Mouse (Mus musculus): Measurements from ENCODE around the gene Efna1. TPM values are rescaled to one million over a fixed set of nuclear protein-coding genes. Genes with fewer than 3 reads are reported as not detected.

Gene Efna1
- polyA plus RNA-seq, 1 experiment from 2014 or later, result 10.7 TPM

DNA sequence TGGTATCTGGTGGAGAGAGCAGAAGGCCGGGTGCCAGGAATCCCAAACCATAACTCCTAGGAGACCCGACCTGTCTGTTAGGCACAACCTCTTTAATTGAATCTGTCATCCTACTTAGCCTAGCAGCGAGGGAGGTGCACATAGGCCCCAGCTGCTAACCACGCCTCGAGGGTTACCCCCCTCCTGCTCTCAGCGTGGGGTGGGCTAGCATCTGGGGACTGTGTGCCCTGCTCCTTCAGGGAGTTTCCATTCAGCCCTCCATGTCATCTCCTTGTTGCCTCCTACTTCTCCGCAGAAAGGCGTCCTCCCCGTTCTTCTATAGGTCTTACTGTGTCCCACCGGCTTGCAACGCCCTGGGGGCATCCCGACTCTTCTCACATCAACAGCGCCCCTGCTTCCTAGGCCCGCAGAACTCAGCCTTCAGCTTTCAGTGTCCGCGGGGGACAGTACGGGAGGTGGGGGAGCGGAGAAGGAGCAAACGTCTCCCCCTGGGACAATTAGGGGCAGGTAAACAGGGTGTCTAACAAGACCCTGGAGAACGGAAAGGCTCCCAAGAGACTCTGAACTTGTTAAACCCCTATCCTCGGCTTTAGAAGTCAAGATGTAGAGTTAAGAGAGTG is 38.1 kb upstream of the Efna1 start:
- Histone ChIP-seq H3K4me3 (replicated peaks) (peak overlapping the region; percentile 64), H3K9ac (replicated peaks) (peak overlapping the region; percentile 59), H3K9me3 (no peaks in the 10 kb centered on the region), H3K27me3 (peaks cover 65% of the 10 kb centered on the region), H3K4me2 (replicated peaks) (peak overlapping the region; percentile 79), H3K4me1 (replicated peaks) (peaks cover 82% of the 10 kb centered on the region), H3K36me3 (peaks cover 9% of the 10 kb centered on the region), H3K27ac (0 out of 2 replicates have a peak overlapping the region, but pooled peaks have one; percentile 11)
- WGBS, result 8% methylated on average over 21 of the region's 21 CpGs
- ATAC-seq, result no peak

- 71% methylated on average over 8 of the region's 8 CpGs for WGBS
- Histone ChIP-seq H3K4me2 (replicated peaks) (no peak overlapping the region; the same call in 1 of the 2 replicates), H3K4me1 (replicated peaks) (peaks cover 82% of the 10 kb centered on the region), H3K27me3 (peaks cover 58% of the 10 kb centered on the region), H3K9me3 (no peaks in the 10 kb centered on the region), H3K9ac (replicated peaks) (no peak overlapping the region), H3K36me3 (peaks cover 11% of the 10 kb centered on the region), H3K27ac (no peak overlapping the region), H3K4me3 (replicated peaks) (0 out of 2 replicates have a peak overlapping the region, but pooled peaks have one; percentile 64)
- ATAC-seq, result no peak
Measured at GRCm38 (mm10) chr3:89318316-89318715, 37.4 kb upstream of the Efna1 start.

- Histone ChIP-seq H3K36me3 (peaks cover 16% of the 10 kb centered on the region), H3K4me3 (replicated peaks) (no peak overlapping the region), H3K27ac (peak overlapping the region; percentile 44; the same call in 1 of the 2 replicates), H3K9ac (replicated peaks) (peak overlapping the region; percentile 19; the same call in 1 of the 2 replicates), H3K9me3 (no peaks in the 10 kb centered on the region), H3K4me1 (replicated peaks) (peaks cover 75% of the 10 kb centered on the region), H3K27me3 (peaks cover 56% of the 10 kb centered on the region), H3K4me2 (replicated peaks) (peak overlapping the region; percentile 60)
- 63% methylated on average over 6 of the region's 6 CpGs for WGBS
- ATAC-seq, result no peak
Measured at GRCm38 (mm10) chr3:89317246-89317645, 36.3 kb upstream of the Efna1 start.

DNA sequence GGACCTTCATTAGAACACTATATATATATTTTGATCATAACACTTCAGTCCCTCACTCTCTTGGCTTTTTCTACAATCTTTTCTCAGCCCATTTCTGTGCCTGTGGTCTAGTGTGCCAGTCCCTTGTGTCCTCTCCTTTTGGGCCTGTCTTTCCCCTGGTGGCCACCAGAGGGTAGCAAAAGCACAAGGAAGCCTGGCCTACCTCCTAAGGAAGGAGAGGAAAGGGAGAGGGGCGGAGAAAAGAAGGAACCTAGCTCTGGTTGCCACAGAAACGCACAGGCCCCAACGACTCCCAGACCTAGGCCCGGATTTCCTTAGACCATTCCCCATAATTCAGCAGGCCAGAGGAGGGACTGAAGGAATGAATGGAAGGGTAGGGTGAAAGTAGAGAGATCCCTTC is 35.9 kb upstream of the Efna1 start:
- 0% methylated on average over 4 of the region's 4 CpGs for WGBS
- H3K4me1 ChIP-seq (replicated peaks), result peaks cover 71% of the 10 kb centered on the region
- peak overlapping the region; percentile 12 for H3K4me3 ChIP-seq (replicated peaks)
- H3K9me3 ChIP-seq, result no peaks in the 10 kb centered on the region
- H3K36me3 ChIP-seq, result peaks cover 16% of the 10 kb centered on the region
- H3K4me2 ChIP-seq (replicated peaks), result peak overlapping the region; percentile 60
- H3K27me3 ChIP-seq, result peaks cover 56% of the 10 kb centered on the region
- ATAC-seq, result peak; percentile 51
- H3K9ac ChIP-seq (replicated peaks), result 0 out of 2 replicates have a peak overlapping the region, but pooled peaks have one; percentile 19
- H3K27ac ChIP-seq, result peak overlapping the region; percentile 44; the same call in 1 of the 2 replicates

- H3K4me3 ChIP-seq (replicated peaks), result peak overlapping the region; percentile 28
- H3K4me2 ChIP-seq (replicated peaks), result peak overlapping the region; percentile 60
- no peak overlapping the region; the same call in 1 of the 2 replicates for H3K27ac ChIP-seq
- 0 out of 2 replicates have a peak, but pooled peaks cover 3% of the 10 kb centered on the region for H3K9me3 ChIP-seq
- H3K4me1 ChIP-seq (replicated peaks), result peaks cover 65% of the 10 kb centered on the region
- WGBS, result 8% methylated on average over 40 of the region's 40 CpGs
- peaks cover 50% of the 10 kb centered on the region for H3K27me3 ChIP-seq
- peaks cover 16% of the 10 kb centered on the region for H3K36me3 ChIP-seq
- H3K9ac ChIP-seq (replicated peaks), result peak overlapping the region; percentile 54; the same call in 1 of the 2 replicates
- ATAC-seq, result no peak
Measured at GRCm38 (mm10) chr3:89315930-89316831, 35.2 kb upstream of the Efna1 start.

DNA sequence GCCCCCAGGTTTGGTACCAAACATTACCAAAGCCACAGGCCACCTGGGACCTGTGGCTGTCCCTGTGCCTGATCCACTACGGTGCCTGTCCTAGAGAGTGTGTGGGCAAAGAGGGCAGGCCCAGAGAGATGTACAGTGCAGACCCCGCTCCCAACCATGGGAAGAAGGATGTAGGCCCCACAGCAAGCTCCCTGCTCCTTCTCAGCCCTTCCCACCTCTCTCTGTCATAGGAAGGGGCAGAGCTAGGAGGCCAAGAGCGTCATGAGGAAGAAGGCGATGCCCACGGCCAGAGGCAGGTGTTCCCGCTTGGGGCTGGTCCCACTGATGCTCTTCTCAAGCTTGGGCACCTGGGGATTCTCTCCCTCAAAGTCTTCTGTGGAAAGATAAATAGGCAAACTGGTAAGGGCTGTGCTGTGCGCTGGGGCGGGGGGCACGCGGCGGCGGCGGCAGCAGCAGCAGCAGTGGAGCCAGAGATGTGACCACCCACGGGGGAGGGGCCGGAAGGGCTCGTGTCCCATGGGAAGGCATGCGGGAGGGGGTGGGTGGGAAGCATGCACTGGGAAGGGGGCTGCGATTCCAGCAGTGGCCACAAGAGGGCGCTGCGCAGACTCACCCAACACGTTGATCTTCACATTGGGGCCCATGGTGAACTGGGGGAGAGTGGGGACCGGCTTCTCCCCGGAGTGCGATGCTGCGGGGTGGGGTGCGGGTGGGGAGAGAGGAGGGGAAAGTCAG is 34.4 kb upstream of the Efna1 start:
- 6% methylated on average over 26 of the region's 26 CpGs for WGBS
- H3K9me3 ChIP-seq, result 0 out of 2 replicates have a peak, but pooled peaks cover 3% of the 10 kb centered on the region
- peak; percentile 34; the same call in 1 of the 2 replicates for ATAC-seq
- peak overlapping the region; percentile 60 for H3K4me2 ChIP-seq (replicated peaks)
- H3K27ac ChIP-seq, result no peak overlapping the region
- H3K4me1 ChIP-seq (replicated peaks), result peaks cover 56% of the 10 kb centered on the region
- H3K4me3 ChIP-seq (replicated peaks), result peak overlapping the region; percentile 28
- H3K36me3 ChIP-seq, result peaks cover 16% of the 10 kb centered on the region
- H3K9ac ChIP-seq (replicated peaks), result peak overlapping the region; percentile 53
- peaks cover 42% of the 10 kb centered on the region for H3K27me3 ChIP-seq

- Histone ChIP-seq H3K27me3 (peaks cover 36% of the 10 kb centered on the region), H3K9me3 (0 out of 2 replicates have a peak, but pooled peaks cover 3% of the 10 kb centered on the region), H3K9ac (replicated peaks) (no peak overlapping the region), H3K27ac (no peak overlapping the region), H3K36me3 (peaks cover 16% of the 10 kb centered on the region), H3K4me1 (replicated peaks) (peaks cover 51% of the 10 kb centered on the region), H3K4me3 (replicated peaks) (no peak overlapping the region), H3K4me2 (replicated peaks) (peak overlapping the region; percentile 60; the same call in 1 of the 2 replicates)
- 50% methylated on average over 2 of the region's 2 CpGs for WGBS
- ATAC-seq, result no peak
Measured at GRCm38 (mm10) chr3:89314791-89315190, 33.8 kb upstream of the Efna1 start.

DNA sequence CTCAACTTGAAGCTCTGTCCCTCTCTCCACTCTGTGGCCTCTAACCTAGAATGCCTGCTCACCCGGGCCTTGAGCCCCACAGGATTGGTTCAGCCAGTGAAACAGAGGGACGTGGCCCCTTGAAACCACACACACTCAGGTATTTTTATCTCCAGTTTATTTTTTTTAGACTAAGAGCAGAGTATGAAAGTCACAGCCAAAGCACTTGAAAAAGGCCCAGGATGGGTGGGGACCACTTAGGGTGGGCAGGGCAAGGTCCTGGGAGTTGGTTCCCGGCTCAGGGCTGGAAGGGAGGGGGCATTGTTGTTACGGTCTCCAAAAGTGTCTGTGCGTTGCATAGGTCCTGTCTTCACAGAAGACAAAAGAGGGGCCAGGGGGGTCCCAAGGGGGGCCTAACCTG is 33.4 kb upstream of the Efna1 start:
- H3K36me3 ChIP-seq, result peaks cover 16% of the 10 kb centered on the region
- H3K27me3 ChIP-seq, result peaks cover 32% of the 10 kb centered on the region
- H3K27ac ChIP-seq, result no peak overlapping the region
- 0 out of 2 replicates have a peak, but pooled peaks cover 3% of the 10 kb centered on the region for H3K9me3 ChIP-seq
- ATAC-seq, result no peak
- peaks cover 46% of the 10 kb centered on the region for H3K4me1 ChIP-seq (replicated peaks)
- 65% methylated on average over 5 of the region's 5 CpGs for WGBS
- H3K9ac ChIP-seq (replicated peaks), result no peak overlapping the region
- H3K4me2 ChIP-seq (replicated peaks), result no peak overlapping the region
- no peak overlapping the region for H3K4me3 ChIP-seq (replicated peaks)

GRCm38 (mm10) chr3:89308089-89308488 is 27.1 kb upstream of the Efna1 start:
- WGBS, result 4% methylated on average over 9 of the region's 9 CpGs
- Histone ChIP-seq H3K9me3 (0 out of 2 replicates have a peak, but pooled peaks cover 3% of the 10 kb centered on the region), H3K4me3 (replicated peaks) (no peak overlapping the region), H3K27ac (no peak overlapping the region), H3K36me3 (0 out of 2 replicates have a peak, but pooled peaks cover 3% of the 10 kb centered on the region), H3K4me2 (replicated peaks) (no peak overlapping the region), H3K4me1 (replicated peaks) (no peaks in the 10 kb centered on the region), H3K27me3 (no peaks in the 10 kb centered on the region), H3K9ac (replicated peaks) (no peak overlapping the region)
- peak; percentile 89 for ATAC-seq

GRCm38 (mm10) chr3:89305551-89306325 is 24.8 kb upstream of the Efna1 start:
- no peaks in the 10 kb centered on the region for H3K36me3 ChIP-seq
- H3K27ac ChIP-seq, result no peak overlapping the region
- H3K4me1 ChIP-seq (replicated peaks), result no peaks in the 10 kb centered on the region
- H3K9me3 ChIP-seq, result no peaks in the 10 kb centered on the region
- H3K4me2 ChIP-seq (replicated peaks), result no peak overlapping the region
- 79% methylated on average over 8 of the region's 8 CpGs for WGBS
- H3K4me3 ChIP-seq (replicated peaks), result no peak overlapping the region
- H3K9ac ChIP-seq (replicated peaks), result 0 out of 2 replicates have a peak overlapping the region, but pooled peaks have one; percentile 10
- H3K27me3 ChIP-seq, result peaks cover 4% of the 10 kb centered on the region; the same call in 1 of the 2 replicates
- ATAC-seq, result no peak

DNA sequence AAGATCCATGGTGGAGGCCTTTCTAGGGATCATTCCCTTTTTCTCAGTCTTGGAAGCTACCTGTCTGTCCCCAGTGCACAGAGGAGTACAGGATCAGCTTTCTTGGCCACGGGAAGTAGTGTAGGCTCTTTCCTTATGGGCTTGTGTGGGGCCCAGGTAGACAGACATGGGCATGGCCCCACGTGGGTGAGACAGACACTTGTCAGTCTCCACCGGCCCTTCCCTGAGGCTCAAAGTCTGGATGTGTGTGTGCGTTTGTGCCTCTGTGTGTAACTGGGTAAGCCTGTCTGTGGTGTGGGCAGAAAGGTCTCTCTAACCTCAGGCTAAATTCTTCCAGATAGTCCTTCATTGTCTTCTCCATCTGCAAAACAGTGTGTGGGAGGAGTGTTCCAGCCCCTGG is 24.2 kb upstream of the Efna1 start:
- WGBS, result 73% methylated on average over 4 of the region's 4 CpGs
- peaks cover 8% of the 10 kb centered on the region; the same call in 1 of the 2 replicates for H3K27me3 ChIP-seq
- no peaks in the 10 kb centered on the region for H3K36me3 ChIP-seq
- H3K4me3 ChIP-seq (replicated peaks), result no peak overlapping the region
- no peak overlapping the region for H3K4me2 ChIP-seq (replicated peaks)
- H3K9ac ChIP-seq (replicated peaks), result 0 out of 2 replicates have a peak overlapping the region, but pooled peaks have one; percentile 10
- ATAC-seq, result no peak
- H3K27ac ChIP-seq, result no peak overlapping the region
- no peaks in the 10 kb centered on the region for H3K4me1 ChIP-seq (replicated peaks)
- H3K9me3 ChIP-seq, result no peaks in the 10 kb centered on the region

Data from midbrain, embryonic 13.5 days (tissue).